Mouse (Mus musculus): ENCODE results near the gene Agrp.

Agrp gene

DNA sequence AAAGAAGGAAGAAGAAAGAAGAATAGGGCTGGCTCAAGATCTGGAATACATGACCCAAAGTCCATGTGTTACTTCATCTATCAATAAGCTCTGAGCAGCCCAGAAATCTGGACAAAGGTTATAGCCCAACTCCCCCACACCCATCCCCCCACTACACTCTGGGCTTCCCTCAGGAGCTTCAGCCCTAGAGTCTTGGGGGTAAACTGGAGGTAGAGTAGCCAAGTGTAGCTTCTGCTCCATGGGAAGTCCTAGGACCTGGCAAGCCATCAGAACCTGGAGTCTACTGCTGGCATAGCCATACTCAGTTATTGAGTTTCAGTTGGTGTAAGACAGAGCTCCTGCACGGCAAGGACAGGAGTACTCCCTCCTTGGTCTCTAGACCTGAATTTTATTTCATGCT lies 87.7 kb downstream of the Agrp start:
- no peak for DNase-seq (ENCODE audit: low spot score)

- DNase-seq (ENCODE audit: low spot score): no peak
These were observed 90.5 kb downstream of the Agrp start for GRCm38 (mm10) chr8:105546384-105547350.

GRCm38 (mm10) chr8:105545249-105545648 lies 91.9 kb downstream of the Agrp start:
- no peak for DNase-seq (ENCODE audit: low spot score)

- no peak for DNase-seq (ENCODE audit: low spot score)
These were observed 92.5 kb downstream of the Agrp start for GRCm38 (mm10) chr8:105544544-105545205.

DNA sequence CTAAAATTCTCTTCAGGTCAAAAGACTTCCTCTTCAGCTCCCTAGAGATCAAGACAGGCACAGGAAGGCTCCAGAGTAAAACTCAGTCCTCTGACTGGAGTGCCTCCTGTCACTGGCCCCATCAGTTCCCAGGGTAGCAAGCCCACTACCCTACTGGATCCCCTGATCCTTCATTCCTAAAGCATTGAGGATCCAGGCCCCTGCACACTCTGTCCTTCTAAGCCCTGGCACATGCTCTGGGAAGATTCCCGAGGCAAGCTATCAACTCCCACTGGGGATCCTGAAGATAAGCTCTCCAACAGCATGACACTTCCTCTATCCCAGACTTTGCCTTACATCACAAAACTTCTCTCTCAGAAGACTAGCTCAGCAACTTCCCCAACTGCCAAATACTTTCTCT lies 93.5 kb downstream of the Agrp start:
- no peak for DNase-seq (ENCODE audit: low spot score)

DNA sequence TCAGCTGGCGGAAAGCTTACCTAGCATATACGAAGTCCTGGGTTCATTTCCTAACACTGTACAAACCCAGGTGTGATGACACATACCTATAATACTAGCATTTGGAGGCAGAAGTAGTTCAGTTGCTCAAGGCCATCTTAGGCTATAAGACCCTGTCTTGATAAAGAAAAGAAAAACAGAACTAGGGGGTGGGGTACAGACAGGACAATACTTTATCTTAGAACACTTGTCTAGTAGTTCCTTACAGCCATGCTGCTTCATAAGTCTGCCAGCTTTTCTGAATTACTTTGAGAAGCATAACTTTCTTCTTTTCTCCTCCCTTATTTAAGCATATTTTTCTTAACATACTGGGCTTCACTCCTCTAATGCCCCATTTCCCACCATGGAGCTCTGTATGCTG lies 94.4 kb downstream of the Agrp start:
- no peak for DNase-seq (ENCODE audit: low spot score)

DNA sequence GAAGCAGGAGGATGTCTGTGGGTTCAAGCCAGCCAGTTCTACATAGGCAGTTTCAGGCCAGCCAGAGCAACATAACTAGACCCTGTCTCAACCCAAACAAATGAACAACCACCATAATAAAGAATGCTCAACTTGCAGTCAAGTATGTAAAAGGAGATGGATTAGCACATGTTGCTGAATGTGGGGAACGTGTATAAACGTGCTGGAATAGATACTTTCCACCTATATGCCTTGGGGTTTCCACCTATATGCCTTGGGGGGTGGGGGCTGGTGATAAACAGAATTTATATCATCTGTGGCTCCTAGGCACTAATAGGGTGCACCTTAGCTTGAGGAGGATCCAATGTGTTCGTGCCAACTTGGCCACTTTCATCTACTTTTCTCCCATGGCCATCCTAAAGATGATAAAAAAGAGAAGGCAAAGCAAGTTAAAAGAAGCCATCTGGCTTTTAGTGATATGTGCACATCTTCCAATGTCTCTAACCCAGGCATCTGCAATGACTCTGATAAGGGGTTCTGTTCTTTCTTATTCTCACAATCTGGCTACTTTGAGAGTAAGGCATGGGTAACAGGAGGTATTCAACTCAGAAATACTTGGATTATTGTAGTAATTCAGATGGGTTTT lies 95.0 kb downstream of the Agrp start:
- DNase-seq (ENCODE audit: low spot score): no peak

GRCm38 (mm10) chr8:105538940-105539339 lies 98.3 kb downstream of the Agrp start:
- no peak for DNase-seq (ENCODE audit: low spot score)

DNA sequence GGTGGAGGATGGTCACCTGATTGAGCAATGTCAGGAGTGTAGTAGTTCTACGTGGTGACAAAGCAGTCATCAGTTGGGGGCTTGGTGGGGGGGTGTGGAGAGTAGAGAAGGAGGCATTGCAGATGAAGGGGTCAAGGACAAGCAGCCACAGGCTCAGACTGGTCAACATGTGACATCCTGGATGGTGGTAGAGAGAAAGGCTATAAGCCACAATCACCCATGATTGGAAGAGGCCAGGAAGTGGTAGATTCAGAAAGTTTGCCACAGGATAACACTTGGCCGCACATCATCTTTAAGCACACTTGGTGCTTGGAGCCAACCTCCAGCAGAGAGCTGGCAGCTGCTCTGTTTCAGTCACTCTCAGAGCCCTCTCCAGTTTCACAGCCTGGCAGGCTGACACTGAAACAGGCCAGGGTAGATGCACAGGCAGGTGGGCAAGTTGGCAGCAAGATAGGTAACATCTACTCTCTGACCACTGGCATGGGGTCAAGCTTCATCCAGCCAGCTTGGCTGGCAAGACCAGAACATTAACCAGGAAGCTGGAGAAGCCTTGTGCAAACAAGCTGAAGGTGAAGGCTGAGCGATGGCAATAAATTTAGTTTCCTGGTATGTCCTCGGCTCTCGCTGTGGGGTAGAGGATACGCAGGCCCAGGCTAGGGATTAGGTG lies 100.0 kb downstream of the Agrp start:
- no peak for DNase-seq (ENCODE audit: low spot score)

DNA sequence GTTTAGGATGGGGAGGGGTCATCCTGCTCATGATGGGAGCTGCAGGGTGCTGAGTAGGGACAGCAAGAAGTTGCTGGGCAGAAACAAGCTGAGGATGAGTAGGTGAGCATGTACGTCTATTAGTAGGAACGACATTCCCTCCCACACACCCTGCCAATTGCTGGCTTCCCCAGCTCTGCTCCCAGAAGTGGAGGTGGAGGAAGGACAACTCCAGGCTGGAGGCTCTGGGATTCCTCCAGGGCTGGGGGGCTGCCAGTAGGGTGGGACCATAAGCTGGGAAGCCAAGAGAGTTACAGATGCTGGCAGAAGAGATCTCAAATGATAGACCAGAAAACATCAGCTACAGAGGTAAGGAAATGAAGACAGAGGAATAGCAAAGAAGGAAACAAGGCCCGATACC lies 100.6 kb downstream of the Agrp start:
- DNase-seq (ENCODE audit: low spot score): no peak

- peak; percentile 64 for DNase-seq (ENCODE audit: low spot score)
These were observed 103.3 kb downstream of the Agrp start for GRCm38 (mm10) chr8:105533892-105534329.

GRCm38 (mm10) chr8:105533439-105533838 lies 103.8 kb downstream of the Agrp start:
- DNase-seq (ENCODE audit: low spot score): no peak

DNA sequence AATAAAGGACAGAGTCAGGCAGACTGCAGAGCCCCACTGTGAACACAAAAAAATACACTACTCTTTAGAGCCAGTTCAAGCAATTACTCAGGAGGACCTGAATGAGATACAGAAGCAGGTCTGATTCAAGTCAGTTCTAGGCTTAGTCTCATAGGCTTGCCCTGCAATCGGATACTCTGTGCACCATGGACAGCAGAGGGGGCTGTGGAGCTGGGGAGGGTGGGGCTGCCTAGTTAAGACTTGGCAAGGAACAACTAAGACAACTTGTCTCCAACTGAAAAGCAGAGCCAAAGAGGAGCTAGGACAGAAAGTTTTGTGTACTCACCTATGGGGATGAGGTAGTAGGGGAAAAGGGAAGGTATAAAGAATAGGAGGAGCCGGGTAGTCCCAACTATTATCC lies 105.4 kb downstream of the Agrp start:
- DNase-seq (ENCODE audit: low spot score): no peak

DNA sequence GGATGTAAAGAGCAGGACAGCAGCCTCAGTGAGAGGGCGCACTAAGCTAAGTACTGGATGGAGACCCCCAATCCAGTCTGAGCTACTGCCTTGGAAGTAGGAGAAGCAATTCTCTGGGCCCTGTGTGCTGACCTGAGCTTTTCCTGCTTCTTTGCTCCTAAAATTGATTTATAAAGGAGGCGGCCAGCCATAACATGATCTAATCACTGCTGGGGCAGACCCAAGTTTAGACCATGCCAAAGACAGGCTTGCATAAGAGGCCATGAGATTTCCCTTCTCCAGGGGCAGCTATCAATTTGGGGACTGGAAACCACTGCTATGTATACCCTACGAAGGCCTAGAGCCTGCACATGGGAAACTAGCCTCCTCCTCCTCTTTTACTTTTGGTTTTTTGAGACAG lies 107.9 kb downstream of the Agrp start:
- no peak for DNase-seq (ENCODE audit: low spot score)

- no peak for DNase-seq (ENCODE audit: low spot score)
These were observed 109.0 kb downstream of the Agrp start for GRCm38 (mm10) chr8:105528206-105528605.

DNA sequence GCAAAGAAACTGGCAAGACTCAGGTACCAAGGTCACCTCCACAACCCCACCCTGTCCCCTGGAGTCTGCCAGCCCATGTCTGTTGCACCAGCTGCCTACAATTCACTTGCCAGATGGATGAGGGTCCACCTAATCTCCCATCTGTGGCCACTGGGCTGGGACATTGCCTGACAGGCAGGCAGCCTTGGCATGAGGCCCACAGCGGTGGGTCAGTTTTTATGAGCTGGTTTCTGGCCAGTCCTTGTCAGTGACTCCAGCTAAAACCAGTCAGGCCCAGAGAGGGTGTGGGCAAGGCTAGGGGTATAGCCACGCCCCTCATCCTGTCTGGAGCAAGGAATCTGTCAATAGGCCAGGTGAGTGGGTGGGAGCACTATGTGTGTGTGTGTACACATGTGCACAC lies 110.1 kb downstream of the Agrp start:
- no peak for DNase-seq (ENCODE audit: low spot score)

DNA sequence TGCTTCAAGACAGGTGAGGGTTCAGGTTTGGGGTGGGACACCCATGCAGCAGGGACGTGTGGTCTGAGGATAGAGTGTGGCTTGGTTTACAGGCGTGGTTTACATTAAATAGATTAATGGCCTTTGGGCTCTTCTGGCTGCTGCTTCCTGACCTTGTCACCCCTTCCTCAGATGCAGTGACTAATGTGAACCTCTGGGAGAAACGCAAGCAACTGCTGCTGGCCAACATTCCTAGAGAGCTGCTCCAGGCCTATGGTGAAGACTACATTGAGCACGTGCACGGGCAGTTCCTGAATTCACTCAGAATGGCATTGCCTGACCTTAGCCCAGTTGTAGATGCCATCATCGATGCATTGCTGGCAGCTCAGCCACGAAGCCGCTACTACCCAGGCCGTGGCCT lies 114.3 kb downstream of the Agrp start:
- DNase-seq (ENCODE audit: low spot score): no peak

GRCm38 (mm10) chr8:105521995-105522769 lies 115.0 kb downstream of the Agrp start:
- DNase-seq (ENCODE audit: low spot score): no peak

DNA sequence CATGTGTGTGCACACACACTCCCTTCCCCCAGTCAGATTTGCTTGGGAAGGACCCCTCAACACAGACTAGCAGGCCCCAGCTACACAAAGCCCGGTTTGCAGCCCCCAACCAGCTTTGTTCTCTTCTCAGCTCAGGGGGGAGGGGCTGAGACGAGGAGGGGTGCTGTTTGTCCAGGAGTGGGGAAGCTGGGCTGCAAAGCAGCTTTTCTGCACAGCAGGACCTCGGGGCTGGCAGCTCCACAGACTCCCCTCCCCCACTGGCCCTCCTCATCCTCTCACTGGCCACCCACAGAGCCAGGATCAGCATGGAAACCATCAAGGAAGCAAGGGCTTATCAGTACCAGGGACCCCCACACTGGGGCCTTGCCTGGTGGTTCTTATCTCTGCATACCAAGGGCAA lies 116.1 kb downstream of the Agrp start:
- no peak for DNase-seq (ENCODE audit: low spot score)

GRCm38 (mm10) chr8:105520521-105520920 lies 116.7 kb downstream of the Agrp start:
- DNase-seq (ENCODE audit: low spot score): no peak

DNA sequence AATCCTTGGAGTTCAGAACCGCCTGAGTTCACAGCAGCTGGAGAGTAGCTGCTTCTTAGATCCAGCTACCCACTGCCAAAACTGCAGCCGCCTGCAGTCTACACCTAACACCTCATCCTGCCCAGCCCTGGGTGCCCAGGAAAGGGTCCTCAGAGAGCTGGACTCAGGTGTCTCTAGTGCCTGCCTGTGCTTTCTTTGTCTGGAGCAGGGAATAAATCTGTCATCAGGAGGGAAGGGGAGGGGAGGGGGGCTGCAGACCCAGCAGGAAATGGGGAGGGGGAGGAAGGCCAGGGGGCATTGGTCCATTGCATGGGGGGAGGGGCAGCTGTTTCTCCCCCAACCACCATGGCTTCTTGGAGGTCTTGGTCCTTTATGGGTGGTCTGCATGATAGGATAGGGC lies 117.6 kb downstream of the Agrp start:
- DNase-seq (ENCODE audit: low spot score): no peak
